Mouse (Mus musculus) cerebellum, postnatal 36 days (tissue): ENCODE data around the gene Chst8.
A peak's percentile ranks its signal among the peaks of the same experiment; 100 is the strongest.

ENCODE experiments used
- DNase-seq, 2 experiments: peaks; one replicate each; pipeline ENCODE4 v3.0.0; 2021 to 2022; ENCODE audit warnings: mixed read lengths in 2 of 2

Chst8 gene

DNA sequence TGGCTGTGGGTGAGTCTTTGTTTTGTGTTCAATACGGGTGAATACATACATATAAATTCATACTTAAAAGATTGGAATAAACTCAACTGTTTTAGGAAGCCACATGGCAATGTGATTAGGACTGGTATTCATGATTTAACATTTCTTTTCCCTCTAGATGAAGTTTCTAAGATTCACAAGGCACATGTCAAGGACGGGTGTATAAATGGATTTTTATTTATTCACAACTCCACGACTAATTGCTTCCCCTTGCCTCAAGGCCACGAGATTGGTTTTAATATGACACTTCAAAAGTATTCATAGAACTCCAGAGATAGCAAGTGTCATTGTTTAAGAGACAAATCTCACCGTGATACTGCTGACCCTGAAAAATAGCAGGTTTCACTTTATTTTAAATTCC, 155.9 kb downstream of the Chst8 start, which contains the start of gene Kctd15:
Gene Kctd15, minus strand, starts transcription at position 101 of the 400 bp plus-strand sequence.
- no peak for DNase-seq

DNA sequence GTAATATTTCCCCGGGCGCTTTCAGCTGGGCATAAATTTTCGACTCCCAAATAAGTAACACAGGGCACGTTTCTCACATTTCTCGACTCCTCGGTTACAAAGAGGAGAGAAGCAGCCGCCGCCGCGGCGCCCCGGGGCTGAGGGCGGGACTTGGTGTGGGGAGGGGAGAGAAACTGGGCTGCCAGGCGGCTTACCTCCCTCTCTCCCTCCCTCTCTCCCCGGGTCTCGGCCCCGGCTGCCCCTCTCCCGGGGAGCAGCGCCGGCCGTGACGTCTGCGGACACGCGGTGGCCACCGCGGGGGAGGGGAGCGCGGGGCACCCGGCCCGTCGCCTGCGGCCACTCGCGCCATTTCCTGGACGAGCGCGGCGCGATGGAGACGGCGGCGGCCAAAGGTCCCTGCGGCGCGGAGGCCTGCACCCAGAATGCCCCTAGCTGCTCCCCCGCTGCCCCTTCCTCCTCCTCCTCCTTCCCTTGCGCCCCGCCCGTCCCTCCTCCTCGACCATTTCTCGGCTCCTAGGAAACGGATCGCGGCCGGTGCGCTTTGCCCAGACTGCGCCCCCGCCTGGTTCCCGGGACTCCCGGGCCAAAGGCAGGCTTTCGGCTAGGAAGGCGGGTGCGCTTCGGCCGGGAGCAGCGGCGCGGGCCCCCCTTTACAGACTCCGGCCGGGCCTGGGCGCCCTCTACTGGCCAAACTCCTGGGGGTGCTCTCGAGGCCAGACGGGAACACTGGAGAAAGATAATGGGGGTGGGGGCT, 157.2 kb downstream of the Chst8 start:
- DNase-seq, result peak; percentile 91 to 94

DNA sequence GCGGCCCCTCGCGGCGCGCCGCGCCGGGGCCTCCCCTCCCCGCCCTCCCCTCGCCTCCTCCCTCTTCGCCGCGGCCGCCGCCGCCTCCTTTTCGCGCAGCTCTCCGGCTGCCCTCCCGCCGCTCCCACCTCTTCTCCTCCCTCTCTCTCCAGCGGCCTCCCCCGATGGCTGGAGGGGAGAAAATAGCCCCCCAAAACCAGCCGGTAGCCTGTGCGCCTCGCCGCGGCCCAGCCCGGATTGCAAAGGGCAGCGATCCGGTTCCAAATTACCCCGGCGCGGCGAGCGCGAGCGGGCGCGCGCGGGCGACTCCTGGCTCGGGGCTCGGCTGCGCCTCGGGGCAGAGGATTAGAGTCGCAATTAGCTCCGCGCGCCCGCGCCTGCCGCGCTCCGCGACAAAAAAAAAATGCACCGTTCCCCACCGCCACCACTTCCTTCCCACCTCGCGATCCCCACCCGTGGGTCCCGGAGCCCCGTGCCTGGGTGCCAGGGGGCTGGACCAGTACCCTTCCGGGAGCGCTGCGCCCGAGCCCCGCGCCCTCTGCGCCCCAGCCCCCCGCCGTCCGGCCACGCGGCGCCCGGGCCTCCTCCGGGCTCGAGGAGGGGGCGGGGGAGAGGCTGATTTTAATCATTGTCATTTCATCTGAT, 157.9 kb downstream of the Chst8 start:
- DNase-seq, result peak; percentile 66 to 67

DNA sequence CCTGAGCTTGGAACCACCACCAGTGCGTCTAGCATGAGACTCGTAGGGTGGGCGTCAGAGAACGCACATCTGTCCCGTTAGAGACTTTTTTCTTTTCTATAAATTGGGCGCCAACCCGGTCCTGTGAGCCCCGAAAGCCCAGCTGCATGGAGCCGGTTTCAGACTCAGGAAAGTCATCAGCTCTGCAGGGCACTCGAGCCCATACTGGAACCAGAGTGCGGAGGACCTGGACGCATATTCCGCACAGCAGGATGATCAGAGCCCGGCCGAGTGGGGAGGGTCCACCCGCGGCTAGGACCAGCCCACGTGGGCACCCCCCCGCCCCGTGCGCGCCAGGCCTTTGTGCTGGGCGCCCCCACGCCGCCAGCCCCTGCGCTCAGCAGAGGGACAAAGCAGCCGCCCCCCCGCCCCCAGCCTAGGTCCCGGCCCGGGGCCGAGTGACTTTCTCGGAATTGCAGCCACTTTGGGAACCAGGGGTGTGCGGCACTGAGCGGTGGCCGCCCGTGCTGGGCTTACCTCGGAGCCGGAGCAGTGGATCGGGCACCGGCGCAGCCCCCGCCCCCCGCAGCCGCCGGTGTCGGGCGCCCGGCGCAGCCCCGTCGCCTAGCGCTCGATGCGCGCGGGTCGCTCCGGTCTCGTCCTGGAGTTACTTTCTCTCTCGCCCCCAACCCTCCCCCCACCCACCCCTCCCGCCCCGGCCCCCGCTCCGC, 158.6 kb downstream of the Chst8 start:
- peak; percentile 30 to 37 for DNase-seq

DNA sequence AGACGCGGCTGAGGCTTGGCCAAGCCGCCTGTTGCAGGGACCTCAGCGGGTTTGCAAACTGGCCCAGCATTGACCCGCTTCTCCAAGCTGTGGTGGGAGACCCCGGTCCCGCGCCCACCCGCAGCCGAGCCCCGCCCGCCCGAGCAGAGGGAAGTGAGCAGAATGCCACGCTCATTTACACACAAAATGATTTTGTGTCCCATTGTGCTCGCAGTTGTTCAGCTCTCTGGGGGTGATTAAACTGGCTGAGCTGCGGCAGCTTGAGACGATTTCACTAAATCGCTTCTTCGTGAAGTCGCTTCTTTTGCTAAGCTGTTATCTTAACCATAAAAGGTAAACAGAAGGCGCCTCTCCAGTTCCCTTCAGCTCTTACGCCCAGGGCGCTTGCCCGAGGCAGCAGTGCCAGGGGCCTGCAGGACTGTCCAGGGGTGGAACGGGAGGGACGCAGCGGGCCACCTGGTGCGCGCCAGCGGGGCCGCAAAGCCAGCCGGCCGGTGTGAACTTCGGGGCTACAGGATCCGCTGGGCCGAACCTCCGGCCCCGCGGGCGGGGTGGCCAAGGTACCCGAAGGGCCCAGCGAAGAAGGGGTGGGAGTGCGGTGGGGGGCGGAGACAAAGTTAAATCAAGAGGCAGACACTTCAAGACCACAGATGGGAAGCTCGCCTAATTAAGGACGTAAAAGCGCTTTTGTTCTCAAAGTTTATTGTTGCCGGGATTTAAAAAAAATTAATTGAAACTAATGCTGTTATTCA, 159.6 kb downstream of the Chst8 start:
- DNase-seq, result no peak

DNA sequence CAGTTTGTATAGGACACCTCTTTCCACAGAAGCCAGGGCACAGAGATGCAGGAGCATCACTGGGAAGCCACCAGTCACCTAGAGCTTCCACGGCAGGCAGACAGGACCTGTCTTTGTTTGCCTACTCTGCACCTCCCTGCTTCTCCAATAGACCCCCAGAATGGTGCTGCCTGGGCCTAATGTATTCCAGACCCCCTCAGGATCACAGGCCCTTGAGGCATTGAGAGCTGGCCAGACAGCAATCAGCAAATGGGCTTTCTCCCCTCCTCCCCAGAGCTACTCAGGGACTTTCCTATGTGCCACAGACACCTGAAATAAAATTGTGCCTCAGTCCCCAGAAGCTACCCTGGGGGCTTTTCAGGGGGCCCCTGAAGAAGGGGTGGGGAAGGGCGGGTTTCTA, 161.1 kb downstream of the Chst8 start:
- no peak for DNase-seq

DNA sequence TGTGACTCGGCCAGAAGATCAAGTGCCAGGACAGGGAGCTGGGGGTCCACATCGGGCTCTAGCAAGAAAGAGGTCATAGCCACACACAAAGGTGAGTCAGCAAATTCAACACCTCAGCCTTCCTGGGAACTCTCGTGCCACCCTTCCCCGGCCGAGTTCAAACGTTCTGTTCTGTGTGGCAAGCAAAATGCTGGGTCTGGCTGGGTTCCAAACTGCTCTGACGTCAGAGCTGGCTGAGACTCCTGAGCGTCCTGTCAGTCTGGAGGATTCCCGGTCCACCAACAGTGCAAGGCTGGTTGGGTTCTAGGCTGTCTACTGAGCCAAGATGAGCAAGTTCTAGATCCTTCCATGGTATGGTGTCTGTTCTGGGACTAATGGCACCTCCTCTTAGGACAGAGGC, 165.5 kb downstream of the Chst8 start:
- peak; percentile 63 to 67 for DNase-seq

DNA sequence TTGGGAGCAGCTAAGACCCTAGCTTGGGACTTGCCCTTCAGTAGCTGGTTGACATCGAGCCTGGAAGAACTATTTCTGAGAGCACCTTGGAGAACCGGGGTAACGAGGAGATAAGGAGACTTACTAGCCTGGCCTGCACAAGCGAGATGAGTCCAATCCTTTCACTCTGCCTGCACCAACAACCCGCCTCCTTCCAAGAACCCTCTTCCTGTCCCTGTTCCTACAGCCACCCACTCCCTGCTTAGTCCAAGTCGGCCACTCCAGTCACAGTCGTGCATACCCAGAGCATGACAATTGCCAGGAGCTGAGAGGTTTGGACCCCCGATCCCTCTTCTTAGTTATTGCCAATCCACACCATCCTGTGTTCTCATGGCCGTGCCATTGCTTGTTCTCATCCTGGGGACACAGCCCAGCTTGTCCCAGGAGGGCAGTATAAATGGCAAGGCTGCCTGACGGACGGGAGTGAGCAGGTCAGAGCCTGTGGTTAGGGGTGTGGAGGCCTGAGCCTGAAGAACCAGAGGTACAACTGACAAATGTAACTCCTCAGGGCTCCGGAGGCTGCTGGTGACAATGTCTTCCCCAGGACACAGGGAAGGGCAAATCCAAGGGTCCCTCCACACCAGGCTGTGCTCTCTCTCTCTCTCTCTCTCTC, 166.2 kb downstream of the Chst8 start:
- no peak for DNase-seq

DNA sequence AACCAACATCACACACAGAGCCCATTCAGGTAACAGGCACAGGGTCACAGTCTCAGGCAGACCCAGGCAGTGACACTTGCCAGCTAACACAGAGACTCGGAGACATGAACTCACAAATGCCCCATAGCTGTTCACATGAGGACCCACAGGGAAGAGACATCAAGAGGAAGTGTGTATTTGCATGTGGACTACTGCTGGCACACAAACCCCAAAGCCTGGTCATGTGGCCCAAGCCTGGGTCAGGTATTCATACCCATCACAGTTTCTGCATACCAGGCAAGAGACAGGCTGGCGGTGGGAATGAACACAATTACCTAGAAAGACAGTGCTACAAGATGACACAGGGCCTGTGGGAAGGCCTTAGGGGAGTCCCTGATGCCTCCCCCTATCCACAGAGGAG, 166.9 kb downstream of the Chst8 start:
- no peak for DNase-seq

DNA sequence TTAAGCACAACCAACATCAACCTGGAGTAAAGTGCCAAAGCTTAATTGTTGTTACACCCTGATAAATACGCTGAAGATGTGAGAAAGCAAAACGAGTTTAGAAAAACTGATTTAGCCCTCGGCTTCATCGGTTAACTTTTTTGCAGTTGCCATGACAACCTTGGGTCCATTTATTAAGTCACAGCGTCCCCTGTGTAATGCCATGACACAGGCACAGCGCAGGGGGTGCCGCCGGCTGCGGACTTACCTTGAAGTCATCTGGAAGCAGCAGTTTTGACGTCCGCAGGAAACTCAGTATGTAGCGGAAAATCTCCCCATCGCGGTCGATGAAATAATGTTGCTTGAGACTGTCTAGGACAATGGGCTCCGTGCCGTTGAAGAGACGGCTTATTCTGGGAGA, 167.9 kb downstream of the Chst8 start:
- DNase-seq, result no peak

DNA sequence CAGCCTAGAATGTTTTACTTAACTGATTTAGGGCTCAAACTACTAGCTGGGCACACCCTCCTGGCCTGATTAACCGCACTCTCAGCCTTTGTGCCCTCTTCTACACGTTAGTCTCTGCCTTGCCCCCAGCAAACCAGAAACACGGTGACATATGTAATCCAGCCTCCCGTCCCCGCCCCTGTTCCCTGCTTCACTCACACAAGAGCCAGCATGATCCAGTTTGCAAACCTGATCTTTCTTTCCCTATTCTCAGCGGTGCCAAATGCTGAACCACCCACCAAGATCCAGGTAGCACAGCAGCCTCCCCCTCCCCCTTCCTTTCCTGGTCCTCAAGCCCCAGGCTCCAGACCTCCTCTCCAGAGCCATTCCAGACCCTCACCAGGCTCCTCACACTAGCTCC, 169.2 kb downstream of the Chst8 start:
- no peak for DNase-seq

DNA sequence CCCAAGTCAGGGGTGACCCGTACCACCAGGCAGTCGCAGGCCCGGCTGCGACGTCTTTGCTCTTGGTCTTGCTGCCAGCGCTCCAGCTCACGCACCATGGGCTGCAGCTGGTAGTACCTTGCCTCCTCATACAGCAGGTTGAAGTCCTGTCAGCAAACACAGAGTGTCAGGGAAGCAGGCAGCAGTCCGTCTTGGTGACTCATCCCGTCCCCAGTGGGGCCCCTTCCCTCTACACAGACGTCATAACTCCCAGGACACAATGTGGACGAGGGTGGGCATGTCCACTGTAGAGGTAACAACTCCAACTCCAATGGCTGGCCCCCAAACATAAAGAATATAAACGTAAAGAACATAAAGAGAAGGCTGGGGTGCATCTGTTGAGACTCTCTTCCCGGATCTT, 170.5 kb downstream of the Chst8 start:
- DNase-seq, result no peak

DNA sequence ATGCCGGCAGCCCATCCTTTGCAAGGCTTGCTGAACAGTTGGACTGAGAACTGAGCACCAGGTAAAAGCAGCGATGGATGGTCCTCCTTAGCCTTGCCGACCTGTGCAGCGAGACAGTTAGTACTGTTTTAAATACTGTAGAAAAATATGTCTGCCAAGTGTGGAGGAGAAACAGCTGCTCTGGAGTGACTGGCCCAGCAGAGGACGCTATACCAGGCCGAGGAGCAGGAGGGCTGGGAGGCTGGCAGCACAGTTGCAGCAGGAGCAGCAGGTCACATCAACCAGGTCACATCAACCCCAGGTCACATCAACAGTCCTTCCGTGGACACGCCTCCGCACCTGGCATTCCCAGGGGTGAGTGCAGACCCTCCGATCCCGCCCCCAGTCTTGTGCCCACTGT, 172.7 kb downstream of the Chst8 start:
- DNase-seq, result no peak

DNA sequence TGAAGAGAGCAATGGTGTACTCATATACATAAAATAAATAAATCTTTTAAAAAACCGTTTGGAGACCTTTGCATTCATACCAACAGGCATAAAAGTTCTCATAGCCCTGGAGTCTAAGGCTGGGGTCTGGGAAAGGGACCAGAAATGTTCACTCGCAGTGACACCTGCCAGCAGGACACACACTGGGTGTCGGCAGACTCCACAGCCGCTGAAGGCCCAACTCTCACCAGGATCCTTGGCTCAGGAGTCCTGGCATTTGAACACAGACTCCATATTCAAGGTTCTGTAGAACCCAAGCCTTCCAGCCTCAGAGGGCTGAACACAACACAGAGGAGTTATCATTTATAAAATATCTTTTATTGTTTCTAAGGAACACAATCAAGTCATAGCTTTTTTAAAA, 175.8 kb downstream of the Chst8 start:
- peak in 1 of 2 experiments; percentile 29 for DNase-seq

DNA sequence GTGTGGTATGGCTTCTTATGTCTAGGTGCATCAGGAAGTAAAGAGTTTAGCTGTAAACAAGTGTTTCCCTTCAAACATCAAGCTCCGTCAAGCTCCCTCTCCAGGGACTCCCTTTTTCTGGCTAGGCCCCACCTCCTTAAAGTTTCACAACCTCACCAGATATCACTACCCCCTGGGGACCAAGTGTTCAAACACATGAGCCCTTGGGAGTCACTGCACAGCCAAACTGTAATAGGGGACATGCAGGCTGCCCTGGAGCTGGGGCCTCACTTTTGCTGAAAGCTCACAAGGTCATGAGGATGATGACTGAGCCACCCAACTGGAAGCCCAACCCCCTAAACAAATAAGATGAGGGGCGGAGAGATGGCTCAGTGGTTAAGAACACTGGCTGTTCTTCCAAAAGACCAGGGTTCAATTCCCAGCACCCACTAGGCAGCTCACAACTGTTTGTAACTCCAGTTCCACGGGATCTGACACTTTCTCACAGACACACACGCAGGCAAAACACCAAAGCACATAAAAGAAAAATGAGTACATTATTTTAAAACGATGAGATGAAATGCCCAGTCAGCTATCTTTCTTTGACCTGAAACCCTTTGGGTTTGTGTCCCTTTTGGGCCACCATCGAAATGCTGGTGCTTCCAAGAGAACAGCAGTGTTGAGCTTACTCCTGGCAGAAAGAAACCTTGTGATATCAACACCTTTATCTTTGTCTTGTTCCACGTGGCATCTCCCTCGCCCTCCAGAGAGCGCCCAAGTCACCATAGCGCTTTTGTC, 179.4 kb downstream of the Chst8 start:
- no peak for DNase-seq

DNA sequence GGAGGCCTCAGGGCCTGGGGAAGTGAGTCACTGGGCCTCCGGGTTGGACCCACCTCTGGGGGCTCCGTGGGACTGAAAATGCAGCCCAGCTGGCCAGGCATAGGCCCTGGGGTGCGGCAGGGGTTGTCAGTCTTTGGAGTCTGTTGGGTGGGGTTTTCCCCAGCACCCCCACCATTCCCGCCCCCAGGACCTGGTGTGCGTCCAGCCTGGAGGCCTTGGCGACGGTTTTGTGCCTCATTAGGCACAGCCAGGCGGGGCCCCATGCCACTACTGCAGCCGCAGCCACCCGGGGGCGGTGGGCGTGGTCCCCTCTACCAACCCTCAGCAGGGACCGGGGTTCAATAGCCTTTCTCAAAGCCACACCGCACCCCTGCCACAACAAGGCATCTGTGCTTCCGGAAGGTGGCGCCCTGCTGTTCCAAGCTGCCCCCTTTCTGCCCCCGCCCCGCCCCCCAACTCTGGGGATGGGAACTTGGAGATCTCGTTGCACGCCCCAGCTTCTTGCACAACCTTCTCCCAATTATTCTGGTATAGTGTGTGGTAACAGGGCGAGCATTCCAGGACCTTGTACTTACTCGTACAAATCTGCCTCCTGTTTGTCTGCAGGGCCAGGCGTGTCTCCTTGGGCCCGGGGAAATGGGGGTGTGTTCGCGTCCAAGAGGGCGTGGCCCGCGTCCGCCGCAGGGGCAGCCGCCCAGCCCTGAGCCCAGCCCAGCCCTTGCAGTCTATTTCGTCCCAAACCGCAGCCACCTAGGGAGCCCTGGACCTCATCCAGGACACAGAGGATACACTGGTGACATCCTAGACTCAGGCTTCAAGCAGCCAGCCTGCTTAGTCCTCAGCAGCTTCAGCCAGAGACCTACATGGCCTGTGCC, 182.1 kb downstream of the Chst8 start:
- DNase-seq, result peak; percentile 10 to 24

DNA sequence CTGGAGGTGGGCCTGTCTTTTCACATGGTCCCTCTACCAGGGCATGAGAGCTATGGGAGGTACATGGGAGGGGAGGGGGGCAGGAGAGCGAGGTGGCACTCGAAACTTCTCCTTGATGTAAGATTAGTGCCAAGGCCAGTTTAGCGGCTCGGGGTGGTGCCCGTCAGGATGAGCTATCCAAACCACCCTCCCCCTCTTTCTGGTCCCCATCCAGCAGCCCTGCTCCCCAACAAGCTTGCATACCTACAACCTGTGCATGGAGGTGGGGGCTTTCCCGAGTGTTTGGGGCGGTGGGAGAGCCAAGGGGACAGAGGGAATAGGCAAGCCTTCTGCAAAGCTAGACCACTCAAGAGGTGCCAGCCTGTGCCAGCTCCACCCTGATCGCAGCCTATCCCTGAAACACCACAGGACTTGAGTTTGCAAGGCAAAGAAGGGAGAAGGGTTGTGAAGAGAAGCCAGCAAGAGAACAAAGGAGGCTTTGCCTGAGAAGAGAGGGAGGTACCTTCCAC, 182.8 kb downstream of the Chst8 start:
- no peak for DNase-seq
